Mouse (Mus musculus) ES-Bruce4 (cell line): ENCODE data around the gene 2210016L21Rik. TPM values are rescaled to one million over a fixed set of nuclear protein-coding genes. Genes with fewer than 3 reads are reported as not detected.

Experiments used
- H3K27ac ChIP-seq: 2 replicates; pipeline ENCODE4 v1.5.1; 2012; ENCODE audit warnings: low read length, inconsistent platforms; ENCODE audit not compliant: insufficient read depth
- H3K27me3 ChIP-seq: 2 replicates; pipeline ENCODE4 v1.6.1; 2012; ENCODE audit warnings: mild to moderate bottlenecking, low read length, inconsistent platforms; ENCODE audit not compliant: control insufficient read depth, poor library complexity, insufficient read depth, severe bottlenecking
- H3K36me3 ChIP-seq: 2 replicates; pipeline ENCODE4 v1.6.1; 2012; ENCODE audit warnings: inconsistent platforms, mild to moderate bottlenecking, low read length, moderate library complexity; ENCODE audit not compliant: control insufficient read depth, poor library complexity, insufficient read depth, severe bottlenecking
- H3K4me1 ChIP-seq: one replicate; pipeline ENCODE4 v1.8.1; 2011; ENCODE audit warnings: low read length; ENCODE audit not compliant: control insufficient read depth, insufficient read depth
- H3K4me3 ChIP-seq: 2 replicates; pipeline ENCODE4 v1.5.1; 2011; ENCODE audit warnings: low read depth, mild to moderate bottlenecking, low read length
- H3K9ac ChIP-seq: 2 replicates; pipeline ENCODE4 v1.6.1; 2012; ENCODE audit warnings: low read depth, mild to moderate bottlenecking, inconsistent platforms; ENCODE audit not compliant: poor library complexity, severe bottlenecking
- H3K9me3 ChIP-seq: replicated peaks from 2 replicates; pipeline ENCODE4 v1.6.1; 2012; ENCODE audit warnings: mild to moderate bottlenecking, low read length, inconsistent platforms; ENCODE audit not compliant: control insufficient read depth, poor library complexity, insufficient read depth, severe bottlenecking
- CTCF ChIP-seq: IDR thresholded peaks from one replicate; pipeline ENCODE4 v1.8.1; 2011; ENCODE audit warnings: low read depth, low read length
- EP300 ChIP-seq: IDR thresholded peaks from 2 replicates; pipeline ENCODE4 v1.6.1; 2011; ENCODE audit warnings: low read depth, low read length; ENCODE audit not compliant: insufficient read depth
- POLR2A ChIP-seq: IDR thresholded peaks from one replicate; pipeline ENCODE4 v1.8.1; 2011; ENCODE audit warnings: low read length; ENCODE audit not compliant: insufficient read depth
- polyA plus RNA-seq: library from polyadenylated mRNA; stranded (reverse); fragments of >200 nt; gene quantifications from 2 replicates; pipeline ENCODE4 v1.2.4, GENCODE M21; 2011; ENCODE audit warnings: low read depth; ENCODE audit not compliant: missing spikeins, insufficient read depth, insufficient read length

2210016L21Rik gene
- polyA plus RNA-seq, 1 experiment, result 22.8 TPM

- Histone ChIP-seq H3K9ac (peak overlapping the region; percentile 39), H3K27ac (no peak overlapping the region), H3K27me3 (no peaks in the 10 kb centered on the region), H3K4me1 (no peaks in the 10 kb centered on the region), H3K9me3 (no peaks in the 10 kb centered on the region), H3K36me3 (no peaks in the 10 kb centered on the region), H3K4me3 (peak overlapping the region; percentile 55)
- TF ChIP-seq CTCF, result peak; percentile 59
- no peak for TF ChIP-seq EP300
Observed at GRCm38 (mm10) chr5:114978888-114979249, 36.9 kb downstream of the 2210016L21Rik start.

DNA sequence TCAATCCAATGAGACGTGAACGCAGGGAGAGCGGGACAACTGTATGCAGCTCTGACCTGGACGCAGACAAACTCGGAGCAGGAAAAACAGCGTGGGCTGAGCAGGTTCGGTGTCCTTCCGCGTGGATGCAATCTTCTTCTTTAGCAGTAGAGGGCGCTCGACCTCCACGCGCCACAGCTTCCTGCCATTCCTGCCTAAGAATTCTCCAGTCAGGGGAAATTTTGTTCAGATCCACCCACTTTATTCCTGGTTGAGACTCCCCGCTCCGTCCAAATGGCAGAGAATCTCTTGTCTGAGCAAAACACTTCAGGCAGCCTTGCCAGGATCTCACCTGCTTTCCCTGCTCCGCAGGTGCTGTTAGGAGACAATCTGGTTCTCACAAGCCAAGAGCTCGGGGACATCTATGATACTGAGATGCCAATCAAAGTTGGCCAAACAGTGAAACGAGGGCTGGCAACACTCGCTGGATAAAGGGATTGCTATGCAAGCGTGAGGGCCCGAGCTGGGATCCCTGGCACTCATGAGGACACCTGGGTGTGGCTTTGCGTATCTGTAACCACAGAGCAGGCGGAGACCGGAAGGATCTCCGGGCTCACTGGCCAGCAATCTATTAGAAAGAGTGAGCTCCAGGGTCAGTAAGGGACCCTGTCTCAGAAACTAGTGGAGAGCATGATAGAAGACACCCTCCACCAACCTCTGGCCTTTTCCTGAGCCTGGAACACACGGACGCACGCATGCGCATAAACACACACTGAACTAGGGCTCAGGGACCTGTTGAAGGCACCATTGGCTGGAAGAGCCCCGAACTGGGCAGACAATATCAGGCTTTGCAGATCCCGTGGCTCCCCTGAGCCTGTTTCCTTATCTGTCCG is 37.5 kb downstream of the 2210016L21Rik start:
- Histone ChIP-seq H3K36me3 (no peaks in the 10 kb centered on the region), H3K9me3 (no peaks in the 10 kb centered on the region), H3K4me3 (peak overlapping the region; percentile 55), H3K9ac (peak overlapping the region; percentile 39), H3K4me1 (no peaks in the 10 kb centered on the region), H3K27ac (0 out of 2 replicates have a peak overlapping the region, but pooled peaks have one; percentile 1), H3K27me3 (no peaks in the 10 kb centered on the region)
- TF ChIP-seq EP300 (0 out of 2 replicates have a peak, but pooled peaks have one; percentile 32), CTCF (peak; percentile 95), POLR2A (no peak)

DNA sequence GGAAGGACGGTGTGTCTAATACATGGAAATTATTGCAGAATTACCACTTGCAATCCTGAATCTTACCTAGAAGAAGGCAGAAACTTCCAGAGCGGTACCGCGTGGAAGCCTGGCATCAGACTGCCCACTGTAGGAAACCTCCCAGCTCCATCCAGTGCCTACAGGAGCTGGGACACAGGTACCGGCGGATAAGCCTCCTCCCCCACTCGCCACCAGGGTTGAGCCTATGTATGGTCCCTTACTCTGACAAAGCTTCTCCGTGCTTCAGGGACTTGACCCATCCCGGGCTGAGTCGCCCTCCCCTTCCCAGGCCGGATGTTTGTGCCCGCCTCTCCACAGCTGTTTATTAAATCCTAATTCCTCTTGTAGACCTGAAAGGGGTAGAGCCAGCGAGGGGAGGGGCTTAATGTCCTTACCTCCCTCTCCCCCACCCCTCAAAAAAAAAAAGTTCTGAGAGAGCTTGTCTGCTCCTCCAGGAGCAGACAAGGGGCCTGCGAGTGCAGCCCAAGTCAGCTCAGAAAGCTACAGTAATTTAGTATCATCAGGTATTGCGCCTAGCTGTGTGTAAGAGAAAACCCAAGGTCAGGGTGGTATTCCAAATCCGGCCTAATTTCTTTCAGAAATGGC is 38.3 kb downstream of the 2210016L21Rik start:
- no peak overlapping the region for H3K27ac ChIP-seq
- H3K27me3 ChIP-seq, result no peaks in the 10 kb centered on the region
- no peaks in the 10 kb centered on the region for H3K9me3 ChIP-seq
- H3K4me3 ChIP-seq, result peak overlapping the region; percentile 55
- H3K4me1 ChIP-seq, result no peaks in the 10 kb centered on the region
- TF ChIP-seq POLR2A (no peak), CTCF (no peak), EP300 (no peak)
- H3K36me3 ChIP-seq, result no peaks in the 10 kb centered on the region
- H3K9ac ChIP-seq, result peak overlapping the region; percentile 39

DNA sequence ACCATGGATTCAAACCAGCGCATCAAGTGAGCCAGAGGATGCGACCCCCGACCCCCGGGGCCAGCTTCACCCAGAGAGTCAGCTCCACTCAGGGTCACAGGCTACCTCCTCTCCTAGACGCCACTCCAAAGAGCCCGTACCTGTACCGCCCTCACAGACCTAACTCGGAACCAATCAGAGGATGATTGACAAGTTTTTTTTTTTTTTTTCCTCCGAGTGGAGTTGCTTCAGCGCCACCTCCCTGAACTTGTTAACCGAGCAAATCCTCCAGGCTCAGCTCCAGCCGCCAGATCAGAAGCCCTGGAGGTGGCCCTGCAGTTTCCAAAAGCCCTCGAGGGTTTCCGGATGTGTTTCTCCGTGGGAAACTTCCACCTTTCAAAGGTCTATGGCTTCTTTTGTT is 40.0 kb downstream of the 2210016L21Rik start:
- Histone ChIP-seq H3K27ac (no peak overlapping the region), H3K36me3 (no peaks in the 10 kb centered on the region)
- TF ChIP-seq EP300 (no peak), POLR2A (no peak)

GRCm38 (mm10) chr5:114985074-114985473 is 43.1 kb downstream of the 2210016L21Rik start:
- H3K27me3 ChIP-seq, result no peaks in the 10 kb centered on the region
- no peak overlapping the region for H3K27ac ChIP-seq
- TF ChIP-seq POLR2A (no peak), EP300 (no peak), CTCF (no peak)
- H3K9me3 ChIP-seq, result no peaks in the 10 kb centered on the region
- no peaks in the 10 kb centered on the region for H3K36me3 ChIP-seq
- H3K9ac ChIP-seq, result no peak overlapping the region
- H3K4me1 ChIP-seq, result no peaks in the 10 kb centered on the region
- no peak overlapping the region for H3K4me3 ChIP-seq

More for the DNA sequence above, 40.0 kb downstream of the 2210016L21Rik start:
- H3K4me1 ChIP-seq, result no peaks in the 10 kb centered on the region
- H3K9ac ChIP-seq, result peak overlapping the region; percentile 31
- no peaks in the 10 kb centered on the region for H3K9me3 ChIP-seq
- no peaks in the 10 kb centered on the region for H3K27me3 ChIP-seq
- H3K4me3 ChIP-seq, result 0 out of 2 replicates have a peak overlapping the region, but pooled peaks have one; percentile 9

DNA sequence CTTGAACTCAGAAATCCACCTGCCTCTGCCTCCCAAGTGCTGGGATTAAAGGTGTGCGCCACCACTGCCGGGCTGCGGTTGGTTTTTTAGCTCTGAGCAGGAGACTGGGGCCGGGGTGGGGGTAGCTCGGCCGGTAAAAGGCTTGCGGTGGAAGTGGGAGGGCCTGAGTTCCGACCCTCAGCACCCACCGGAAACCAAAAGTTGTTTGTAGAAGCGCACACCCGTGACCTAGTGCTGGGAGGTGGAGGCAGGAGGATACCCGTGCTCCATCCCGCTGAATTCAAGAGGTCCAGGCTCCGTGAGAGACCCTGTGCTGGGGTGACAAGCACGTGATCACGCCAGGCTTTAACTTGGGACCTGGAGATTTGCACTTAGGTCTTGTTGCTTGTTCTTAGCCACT is 54.5 kb downstream of the 2210016L21Rik start:
- H3K4me3 ChIP-seq, result no peak overlapping the region
- H3K36me3 ChIP-seq, result no peaks in the 10 kb centered on the region
- peaks cover 3% of the 10 kb centered on the region for H3K4me1 ChIP-seq
- H3K9ac ChIP-seq, result 0 out of 2 replicates have a peak overlapping the region, but pooled peaks have one; percentile 33
- no peaks in the 10 kb centered on the region for H3K27me3 ChIP-seq
- TF ChIP-seq POLR2A, result no peak
- TF ChIP-seq EP300, result no peak
- no peak for TF ChIP-seq CTCF
- no peaks in the 10 kb centered on the region for H3K9me3 ChIP-seq
- H3K27ac ChIP-seq, result no peak overlapping the region
